Mouse (Mus musculus): Measurements from ENCODE around the gene Zbtb42. TPM values are rescaled to one million over a fixed set of nuclear protein-coding genes. Genes with fewer than 3 reads are reported as not detected.

The Zbtb42 gene
- polyA plus RNA-seq (2012; fragmentation: generic; extraction: Trizol), result under 1 TPM; 0.63 TPM

GRCm38 (mm10) chr12:112678555-112679026, at the start of gene Zbtb42:
Gene Zbtb42, plus strand, starts transcription at chr12:112678828.

DNA sequence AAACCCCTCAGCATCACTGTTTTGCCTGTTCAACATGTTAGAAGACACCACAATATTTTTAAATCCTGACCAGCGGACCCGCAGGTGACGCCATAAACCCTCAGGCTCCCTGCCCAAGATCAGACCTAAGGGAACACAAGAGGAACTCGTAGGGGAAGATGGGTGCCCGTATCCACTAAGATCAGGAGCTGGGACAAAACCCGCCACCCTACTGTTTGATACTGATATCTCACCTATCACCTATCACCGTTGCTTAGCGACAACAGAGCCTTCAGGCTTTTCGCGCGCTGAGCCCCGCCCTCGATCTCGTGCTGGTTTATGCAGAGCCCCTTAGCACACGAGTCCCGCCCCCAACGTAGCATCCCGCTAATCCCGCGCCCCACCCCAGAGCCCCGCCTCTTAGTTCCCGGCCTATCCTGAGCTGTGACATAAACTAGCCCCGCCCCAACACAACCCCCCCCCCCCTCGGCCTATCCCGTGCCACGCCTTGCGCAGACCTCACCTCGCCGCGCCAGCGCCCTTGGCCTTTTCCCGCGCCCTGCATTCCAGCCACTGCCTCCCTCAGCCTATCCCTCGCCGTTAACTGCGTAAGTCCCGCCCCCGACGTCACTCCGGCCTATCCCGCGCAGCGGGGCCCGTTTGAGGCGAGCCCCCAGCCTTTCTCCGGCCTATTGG, 34.3 kb upstream of the Zbtb42 start, which contains the start of gene Siva1:
Gene Siva1 (plus strand): TSS at position 500 of the 675 bp plus-strand sequence.

DNA sequence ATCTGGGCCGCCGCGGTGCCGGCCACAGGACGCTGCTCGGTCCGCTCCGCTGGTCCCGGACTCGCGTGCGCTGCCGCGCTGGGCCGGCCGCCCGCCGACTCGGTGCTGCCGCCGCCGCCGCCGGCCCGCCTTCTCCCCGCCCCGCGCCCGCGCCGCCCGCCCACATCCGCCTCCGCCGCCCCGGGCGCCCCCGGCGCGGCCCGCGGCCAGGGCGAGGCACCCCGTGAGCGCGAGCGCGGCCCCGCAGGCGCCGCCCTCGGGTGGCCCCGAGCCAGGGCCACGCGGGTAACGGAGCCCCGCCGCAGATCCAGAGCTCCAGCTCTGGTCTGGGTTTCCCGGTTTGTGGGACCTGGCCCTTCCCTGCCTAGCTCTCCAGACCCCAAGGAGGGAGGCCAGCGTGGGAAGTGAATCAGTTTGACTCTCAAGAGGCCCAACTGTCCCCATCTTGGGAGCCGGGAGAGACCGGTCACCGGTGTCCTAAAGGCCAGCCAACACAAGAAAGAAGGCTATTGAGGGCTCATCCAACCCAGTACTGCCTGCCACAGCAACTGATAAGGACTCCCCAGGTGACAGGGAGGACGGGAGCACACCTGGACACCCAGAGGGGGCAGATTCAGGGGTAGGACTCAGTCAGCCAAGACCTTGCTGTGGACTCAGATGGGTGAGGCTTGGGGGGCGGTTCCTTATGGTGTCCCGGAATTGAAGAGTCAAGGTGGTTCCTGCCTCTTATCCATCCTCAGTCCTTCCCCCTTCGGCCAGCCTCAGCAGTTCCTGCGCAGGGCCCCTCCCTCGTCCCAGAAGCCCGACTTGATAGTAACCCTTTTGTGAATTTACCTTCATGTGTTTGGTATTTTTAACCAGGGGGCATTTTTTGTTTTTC, 4.3 kb upstream of the Zbtb42 start, which contains the start of gene Akt1:
Gene Akt1 (minus strand): TSS at position 753 of the 880 bp plus-strand sequence.

GRCm38 (mm10) chr12:112720216-112720615, 41.6 kb downstream of the Zbtb42 start, which contains the start of gene Cep170b:
Gene Cep170b, plus strand, starts transcription at chr12:112720455.

Other genes starting within 250 kb of the Zbtb42 start
- 1 to 10 TPM; 1.4 to 3.6 TPM for gene A530016L24Rik, start 189.4 kb upstream of the Zbtb42 start, polyA plus RNA-seq (2012; fragmentation: generic; extraction: Trizol)
- 1 to 10 TPM in 1 of 2 experiments, under 1 TPM in 1; 0.06 to 1.3 TPM for gene Tmem179, start 162.1 kb upstream of the Zbtb42 start, polyA plus RNA-seq (2012; fragmentation: generic; extraction: Trizol)
- 100 to 1,000 TPM in 1 of 2 experiments, 10 to 100 TPM in 1; 74.5 to 134 TPM for gene Inf2, start 90.0 kb upstream of the Zbtb42 start, polyA plus RNA-seq (2012; fragmentation: generic; extraction: Trizol)
- 1 to 10 TPM; 2.8 to 2.9 TPM for gene Adssl1, start 58.8 kb upstream of the Zbtb42 start, polyA plus RNA-seq (2012; fragmentation: generic; extraction: Trizol)
- gene Siva1, start 34.1 kb upstream of the Zbtb42 start, polyA plus RNA-seq (2012; fragmentation: generic; extraction: Trizol), result 100 to 1,000 TPM; 132 to 231 TPM
- gene Akt1, start 3.9 kb upstream of the Zbtb42 start, polyA plus RNA-seq (2012; fragmentation: generic; extraction: Trizol), result 100 to 1,000 TPM; 183 to 195 TPM
- gene Cep170b, start 41.6 kb downstream of the Zbtb42 start, polyA plus RNA-seq (2012; fragmentation: generic; extraction: Trizol), result 10 to 100 TPM; 12.6 to 27.3 TPM
- gene Pld4, start 81.8 kb downstream of the Zbtb42 start, polyA plus RNA-seq (2012; fragmentation: generic; extraction: Trizol), result under 1 TPM; 0.05 to 0.20 TPM
- gene Ahnak2, start 123.8 kb downstream of the Zbtb42 start, polyA plus RNA-seq (2012; fragmentation: generic; extraction: Trizol), result 10 to 100 TPM in 1 of 2 experiments, 1 to 10 TPM in 1; 2.9 to 18.8 TPM
- gene Clba1, start 130.1 kb downstream of the Zbtb42 start, polyA plus RNA-seq (2012; fragmentation: generic; extraction: Trizol), result 10 to 100 TPM; 14.4 to 21.4 TPM
- gene Cdca4, start 150.6 kb downstream of the Zbtb42 start, polyA plus RNA-seq (2012; fragmentation: generic; extraction: Trizol), result 10 to 100 TPM; 17.1 to 24.4 TPM
- gene Gpr132, start 189.4 kb downstream of the Zbtb42 start, polyA plus RNA-seq (2012; fragmentation: generic; extraction: Trizol), result not detected